Mouse (Mus musculus): ENCODE results near the gene Sec62. TPM values are rescaled to one million over a fixed set of nuclear protein-coding genes. Genes with fewer than 3 reads are reported as not detected.

Sec62 gene
- total and polyA plus RNA-seq, 3 experiments, result 26.2 to 64.5 (median 56.6) TPM

DNA sequence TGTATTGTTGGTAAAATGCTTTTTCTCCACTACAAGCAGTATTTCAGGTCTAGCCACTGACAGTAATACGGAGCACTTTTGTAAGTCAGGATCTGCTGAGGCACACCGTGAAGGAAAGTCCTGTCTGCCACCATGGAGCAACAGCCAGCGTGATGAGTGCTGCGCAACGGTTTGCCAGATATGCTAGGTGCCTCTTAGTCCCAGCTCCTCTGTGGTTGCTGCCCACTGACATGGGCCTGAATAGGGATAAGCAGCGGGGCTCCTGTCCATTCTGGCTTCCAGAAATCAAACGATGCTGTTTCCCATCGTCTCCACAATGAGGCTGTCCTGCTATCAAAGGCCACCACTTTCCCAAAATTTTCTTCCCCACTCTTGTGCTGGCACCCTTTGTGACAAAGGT lies 29.5 kb downstream of the Sec62 start:
- in situ Hi-C loops (cut with MboI; ENCODE audit: low pct_ligation_motif_present, low pct_unique_long_range_greater_than_20kb, low sequenced_read_pairs) (loop anchor here (25.0 kb wide), 1 partner anchor 235 kb away; the partner anchor contains the start of gene Actrt3), dilution Hi-C loops (cut with MboI; ENCODE audit: extremely low pct_ligation_motif_present, extremely low pct_unique_long_range_greater_than_20kb, low sequenced_read_pairs) (no loop called here)
- peaks cover 18 to 45% of the 10 kb centered on the region in 2 experiments for H3K36me3 ChIP-seq (replicated peaks in 1 of 2; ENCODE audit: control insufficient read depth in 1 of 2, insufficient read depth in 1 of 2, low read length in 1 of 2)
- H3K9me3 ChIP-seq (replicated peaks; ENCODE audit: low read length), result no peaks in the 10 kb centered on the region
- H3K79me2 ChIP-seq (replicated peaks; ENCODE audit: control insufficient read depth, extremely low read depth, insufficient read depth, poor library complexity, severe bottlenecking), result no peaks in the 10 kb centered on the region
- DNase-seq (ENCODE audit: extremely low read depth), result no peak
- no peak for TF ChIP-seq HCFC1 (IDR thresholded peaks at IDR 0.05; ENCODE audit: low read depth, low read length)
- no peak for TF ChIP-seq BHLHE40 (IDR thresholded peaks at IDR 0.05; ENCODE audit: low read depth, low read length)
- TF ChIP-seq MXI1 (IDR thresholded peaks at IDR 0.05; ENCODE audit: low read depth, low read length), result no peak
- no peak for TF ChIP-seq NELFE (IDR thresholded peaks at IDR 0.05; ENCODE audit: low read depth, low read length)
- no peak for TF ChIP-seq JUND (conservative IDR thresholded peaks at IDR 0.05; ENCODE audit: low read depth, low read length)
- TF ChIP-seq NRF1 (IDR thresholded peaks at IDR 0.05; ENCODE audit: low read depth, low read length), result no peak
- H3K27ac ChIP-seq (ENCODE audit: insufficient read depth, low read depth), result no peak overlapping the region
- no peaks in the 10 kb centered on the region for H3K4me1 ChIP-seq (ENCODE audit: control insufficient read depth in 1 of 2, insufficient read depth in 2 of 2)
- no peaks in the 10 kb centered on the region for H3K27me3 ChIP-seq (replicated peaks)
- no peak overlapping the region for H3K9ac ChIP-seq (ENCODE audit: insufficient read depth, low read depth)
- H3K4me3 ChIP-seq (replicated peaks in 1 of 3; ENCODE audit: low read depth in 2 of 3, low read length in 2 of 3, poor library complexity in 1 of 3), result no peak overlapping the region
- no peak overlapping the region for H3K4me2 ChIP-seq (ENCODE audit: insufficient read depth, low read depth, poor library complexity, severe bottlenecking)

DNA sequence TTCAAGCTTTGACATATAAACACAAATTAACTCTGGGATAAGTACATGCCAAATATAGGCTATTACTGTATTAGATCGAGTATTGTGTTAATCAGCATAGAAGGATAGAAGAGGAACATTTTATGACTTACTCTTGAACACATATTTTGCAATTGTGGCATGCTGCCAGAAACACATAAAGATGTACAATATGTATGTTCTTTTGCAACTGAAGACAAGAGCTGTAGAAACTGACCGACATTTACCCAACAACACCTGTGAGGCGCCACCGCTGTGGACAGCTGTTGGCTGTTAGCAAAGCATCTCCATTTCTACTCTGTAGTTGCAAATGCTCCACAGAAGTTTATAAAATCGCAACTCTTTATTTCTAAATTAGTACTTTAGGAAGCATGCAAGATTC lies 33.4 kb downstream of the Sec62 start:
- H3K9me3 ChIP-seq (replicated peaks; ENCODE audit: low read length), result no peaks in the 10 kb centered on the region
- H3K4me1 ChIP-seq (ENCODE audit: control insufficient read depth in 1 of 2, insufficient read depth in 2 of 2), result no peaks in the 10 kb centered on the region
- no peaks in the 10 kb centered on the region for H3K79me2 ChIP-seq (replicated peaks; ENCODE audit: control insufficient read depth, extremely low read depth, insufficient read depth, poor library complexity, severe bottlenecking)
- no peak overlapping the region for H3K4me2 ChIP-seq (ENCODE audit: insufficient read depth, low read depth, poor library complexity, severe bottlenecking)
- no peak overlapping the region for H3K27ac ChIP-seq (ENCODE audit: insufficient read depth, low read depth)
- H3K36me3 ChIP-seq (replicated peaks in 1 of 2; ENCODE audit: control insufficient read depth in 1 of 2, insufficient read depth in 1 of 2, low read length in 1 of 2), result peaks cover 4 to 11% of the 10 kb centered on the region in 2 experiments
- no peaks in the 10 kb centered on the region for H3K27me3 ChIP-seq (replicated peaks)
- TF ChIP-seq PAX5 (IDR thresholded peaks at IDR 0.05; ENCODE audit: low read length) (no peak), MXI1 (IDR thresholded peaks at IDR 0.05; ENCODE audit: low read depth, low read length) (no peak), ZKSCAN1 (IDR thresholded peaks at IDR 0.05; ENCODE audit: borderline replicate concordance, low read depth, low read length) (no peak), MEF2A (IDR thresholded peaks at IDR 0.05; ENCODE audit: borderline replicate concordance, low read depth, low read length) (no peak), BHLHE40 (IDR thresholded peaks at IDR 0.05; ENCODE audit: low read depth, low read length) (no peak), ZC3H11A (IDR thresholded peaks at IDR 0.05; ENCODE audit: low read depth, low read length) (no peak), GABPA (IDR thresholded peaks at IDR 0.05; ENCODE audit: insufficient replicate concordance, low read depth, low read length) (no peak), TCF12 (IDR thresholded peaks at IDR 0.05; ENCODE audit: low read depth, low read length) (no peak), TBP (conservative IDR thresholded peaks at IDR 0.05; ENCODE audit: low read depth, low read length) (no peak), KAT2A (IDR thresholded peaks at IDR 0.05; ENCODE audit: insufficient replicate concordance, low read length) (no peak), NRF1 (IDR thresholded peaks at IDR 0.05; ENCODE audit: low read depth, low read length) (no peak), RCOR1 (conservative IDR thresholded peaks at IDR 0.05; ENCODE audit: low read depth, low read length) (no peak), SIN3A (IDR thresholded peaks at IDR 0.05; ENCODE audit: low read length) (no peak), NELFE (IDR thresholded peaks at IDR 0.05; ENCODE audit: low read depth, low read length) (no peak), ETS1 (conservative IDR thresholded peaks at IDR 0.05; ENCODE audit: low read depth, low read length) (no peak), SMC3 (IDR thresholded peaks at IDR 0.05; ENCODE audit: low read depth, low read length) (no peak), CHD2 (IDR thresholded peaks at IDR 0.05; ENCODE audit: low read length) (no peak), E2F4 (IDR thresholded peaks at IDR 0.05; ENCODE audit: insufficient replicate concordance, low read depth, low read length) (no peak)
- dilution Hi-C loops (cut with MboI; ENCODE audit: extremely low pct_ligation_motif_present, extremely low pct_unique_long_range_greater_than_20kb, low sequenced_read_pairs), result no loop called here
- no peak for DNase-seq (ENCODE audit: extremely low read depth)
- no peak overlapping the region for H3K4me3 ChIP-seq (replicated peaks in 1 of 3; ENCODE audit: low read depth in 2 of 3, low read length in 2 of 3, poor library complexity in 1 of 3)
- no peak overlapping the region for H3K9ac ChIP-seq (ENCODE audit: insufficient read depth, low read depth)
- in situ Hi-C loops (cut with MboI; ENCODE audit: low pct_ligation_motif_present, low pct_unique_long_range_greater_than_20kb, low sequenced_read_pairs), result no loop called here

Measured in CH12.LX (cell line).